Mouse (Mus musculus): ENCODE results near the gene Ripk3. TPM values are rescaled to one million over a fixed set of nuclear protein-coding genes. Genes with fewer than 3 reads are reported as not detected.

Ripk3 gene
- polyA plus RNA-seq, 1 experiment from 2014 or later, result 45.6 TPM

DNA sequence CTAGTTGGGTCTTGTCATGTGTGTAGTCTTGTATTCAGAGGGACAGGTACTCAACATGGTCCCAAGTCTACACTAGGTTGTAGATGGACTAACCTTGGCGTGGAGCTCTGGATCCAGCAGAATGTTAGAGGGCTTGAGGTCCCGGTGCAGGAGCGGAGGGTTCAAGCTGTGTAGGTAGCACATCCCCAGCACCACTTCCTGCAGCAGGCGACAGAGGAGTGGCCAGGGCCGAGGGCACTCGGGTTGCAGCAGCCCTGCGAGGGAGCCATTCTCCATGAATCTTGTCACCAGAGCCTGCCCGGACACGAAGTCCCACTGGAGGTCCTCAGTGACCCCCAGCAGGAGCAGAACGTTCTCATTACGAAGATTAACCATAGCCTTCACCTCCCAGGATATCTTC is 934 bp downstream of the Ripk3 start:
- H3K9me3 ChIP-seq, result no peaks in the 10 kb centered on the region
- H3K27me3 ChIP-seq (replicated peaks), result peaks cover 3% of the 10 kb centered on the region; the same call in 1 of the 2 replicates
- H3K4me2 ChIP-seq (replicated peaks), result peak overlapping the region; percentile 76
- no peak overlapping the region for H3K9ac ChIP-seq
- WGBS, result 43% methylated on average over 11 of the region's 11 CpGs
- H3K36me3 ChIP-seq, result no peaks in the 10 kb centered on the region
- H3K4me1 ChIP-seq (replicated peaks), result peaks cover 18% of the 10 kb centered on the region; the same call in 1 of the 2 replicates
- no peak overlapping the region for H3K27ac ChIP-seq
- H3K4me3 ChIP-seq (replicated peaks), result peak overlapping the region; percentile 44
- ATAC-seq, result no peak

DNA sequence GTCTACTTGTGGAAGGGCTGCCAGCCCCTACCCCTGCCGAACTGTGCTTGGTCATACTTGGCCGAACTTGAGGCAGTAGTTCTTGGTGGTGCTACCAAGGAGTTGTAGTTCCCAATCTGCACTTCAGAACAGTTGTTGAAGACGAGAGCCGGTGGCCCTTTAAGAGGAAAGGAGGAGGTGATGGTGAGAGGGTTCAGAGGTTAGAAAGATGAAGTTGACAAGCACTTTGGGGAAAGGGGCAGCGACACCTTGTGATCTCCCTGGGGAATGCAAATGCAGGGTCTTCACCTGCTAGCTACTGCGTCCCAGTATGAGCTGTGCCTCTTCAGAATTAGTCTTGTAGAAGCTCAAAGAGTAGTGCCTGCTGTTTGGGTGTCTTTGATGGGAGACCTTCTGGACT is 3.5 kb downstream of the Ripk3 start:
- Histone ChIP-seq H3K27ac (no peak overlapping the region), H3K4me1 (replicated peaks) (peaks cover 29% of the 10 kb centered on the region), H3K9ac (no peak overlapping the region), H3K4me3 (replicated peaks) (no peak overlapping the region), H3K36me3 (no peaks in the 10 kb centered on the region), H3K27me3 (replicated peaks) (peaks cover 6% of the 10 kb centered on the region; the same call in 1 of the 2 replicates), H3K4me2 (replicated peaks) (no peak overlapping the region), H3K9me3 (no peaks in the 10 kb centered on the region)
- no peak for ATAC-seq
- 38% methylated on average over 6 of the region's 6 CpGs for WGBS

DNA sequence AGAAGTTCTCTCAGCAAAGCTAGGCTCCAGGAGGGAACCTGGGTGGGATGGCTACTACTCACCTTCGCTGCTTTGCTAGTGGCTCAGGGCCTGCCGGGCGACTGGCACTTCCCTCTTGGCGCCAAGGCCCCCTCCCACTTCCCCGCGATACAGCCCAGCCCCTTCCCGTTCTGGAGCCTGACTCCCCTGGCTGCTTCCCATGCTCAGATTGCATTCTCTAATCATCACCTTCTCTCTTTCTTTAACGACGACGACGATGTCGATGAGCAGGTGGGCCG is 4.8 kb downstream of the Ripk3 start, which contains the start of gene Adcy4:
Gene Adcy4 (minus strand): TSS at position 138 of the 278 bp plus-strand sequence.
- Histone ChIP-seq H3K4me3 (replicated peaks) (peak within 1 kb of the TSS; percentile 43), H3K9ac (peak within 1 kb of the TSS; percentile 45), H3K4me1 (replicated peaks) (peaks cover 29% of the 10 kb centered on the region), H3K36me3 (no peaks in the 10 kb centered on the region), H3K27me3 (replicated peaks) (peaks cover 6% of the 10 kb centered on the region; the same call in 1 of the 2 replicates), H3K4me2 (replicated peaks) (peak within 1 kb of the TSS; percentile 78), H3K27ac (peak within 1 kb of the TSS; percentile 56; the same call in 1 of the 2 replicates), H3K9me3 (no peaks in the 10 kb centered on the region)
- WGBS, result 24% methylated on average over 13 of the region's 13 CpGs
- ATAC-seq, result no peak

DNA sequence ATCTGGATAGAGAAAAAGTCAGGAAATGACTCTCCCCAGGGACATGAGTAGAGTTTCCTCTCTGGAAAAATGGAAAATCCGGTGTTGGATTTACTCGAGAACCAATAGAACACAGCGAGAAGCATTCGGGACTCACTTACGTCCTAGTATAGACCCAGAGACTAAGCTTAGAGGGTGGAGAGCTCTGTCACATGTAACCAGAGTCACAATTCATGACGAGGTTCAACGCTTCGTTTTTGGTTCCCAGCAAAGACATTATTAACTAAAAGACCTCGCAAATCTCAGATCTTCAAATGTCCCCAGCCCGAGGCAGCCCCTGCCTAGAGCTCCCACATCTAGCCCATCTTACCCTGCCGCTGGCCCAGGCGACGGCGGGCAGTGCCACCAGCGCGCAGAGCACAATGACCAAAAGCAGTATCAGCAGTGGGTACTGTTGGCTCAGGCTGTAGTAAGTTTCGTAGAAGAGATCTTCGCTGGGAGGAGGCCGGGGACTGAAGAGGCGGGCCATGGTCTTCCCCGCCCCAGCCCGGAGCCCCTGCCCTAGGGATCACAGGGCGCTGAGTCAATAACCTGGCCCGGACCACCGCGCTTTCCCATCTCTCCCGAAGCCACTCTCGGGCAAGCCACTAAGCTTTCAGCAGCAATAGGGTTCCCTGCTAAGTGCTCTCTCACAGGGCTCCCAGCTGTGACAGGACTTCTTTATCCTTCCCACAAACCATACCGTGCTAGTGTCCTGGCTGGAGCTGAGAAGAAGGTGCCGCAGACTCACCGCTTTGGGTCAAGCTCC is 5.3 kb downstream of the Ripk3 start:
- H3K27me3 ChIP-seq (replicated peaks), result peaks cover 6% of the 10 kb centered on the region; the same call in 1 of the 2 replicates
- H3K4me1 ChIP-seq (replicated peaks), result peaks cover 26% of the 10 kb centered on the region
- peak overlapping the region; percentile 78 for H3K4me2 ChIP-seq (replicated peaks)
- no peaks in the 10 kb centered on the region for H3K9me3 ChIP-seq
- H3K9ac ChIP-seq, result peak overlapping the region; percentile 45
- peak; percentile 19 for ATAC-seq
- H3K36me3 ChIP-seq, result no peaks in the 10 kb centered on the region
- peak overlapping the region; percentile 43 for H3K4me3 ChIP-seq (replicated peaks)
- 6% methylated on average over 31 of the region's 31 CpGs for WGBS
- peak overlapping the region; percentile 56; the same call in 1 of the 2 replicates for H3K27ac ChIP-seq

DNA sequence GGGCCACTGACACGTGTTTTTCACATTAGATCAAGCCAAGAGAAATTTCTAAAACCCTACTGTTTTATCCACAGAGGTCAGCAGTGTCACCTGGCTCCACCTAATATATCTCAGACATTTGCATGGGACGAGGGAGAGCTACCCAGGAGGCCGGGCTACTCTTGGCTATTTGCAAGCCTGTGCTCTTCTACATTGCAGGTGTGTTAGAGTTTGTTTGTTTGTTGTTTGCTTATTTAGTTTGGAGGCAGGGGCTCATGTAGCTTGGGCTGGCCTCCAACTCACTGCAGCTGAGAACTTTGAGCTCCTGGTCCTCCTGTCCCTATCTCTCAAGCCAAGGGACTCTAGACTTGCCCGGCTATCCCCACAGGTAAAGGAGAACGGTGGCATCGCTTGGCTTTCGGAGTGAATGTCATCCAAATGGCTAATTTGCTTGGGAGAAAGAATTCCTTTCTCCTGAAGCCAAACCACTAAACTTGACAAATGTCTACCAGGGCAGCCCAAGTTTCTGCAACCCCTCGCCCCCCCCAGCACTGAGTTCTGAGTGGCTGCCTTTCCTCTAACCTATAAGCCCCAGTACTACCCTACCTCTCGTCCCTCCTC is 6.2 kb downstream of the Ripk3 start:
- peaks cover 6% of the 10 kb centered on the region; the same call in 1 of the 2 replicates for H3K27me3 ChIP-seq (replicated peaks)
- H3K9me3 ChIP-seq, result no peaks in the 10 kb centered on the region
- peaks cover 19% of the 10 kb centered on the region for H3K4me1 ChIP-seq (replicated peaks)
- ATAC-seq, result no peak
- H3K9ac ChIP-seq, result no peak overlapping the region
- peak overlapping the region; percentile 43 for H3K4me3 ChIP-seq (replicated peaks)
- peak overlapping the region; percentile 78 for H3K4me2 ChIP-seq (replicated peaks)
- 0 out of 2 replicates have a peak overlapping the region, but pooled peaks have one; percentile 56 for H3K27ac ChIP-seq
- WGBS, result 55% methylated on average over 9 of the region's 9 CpGs
- no peaks in the 10 kb centered on the region for H3K36me3 ChIP-seq

DNA sequence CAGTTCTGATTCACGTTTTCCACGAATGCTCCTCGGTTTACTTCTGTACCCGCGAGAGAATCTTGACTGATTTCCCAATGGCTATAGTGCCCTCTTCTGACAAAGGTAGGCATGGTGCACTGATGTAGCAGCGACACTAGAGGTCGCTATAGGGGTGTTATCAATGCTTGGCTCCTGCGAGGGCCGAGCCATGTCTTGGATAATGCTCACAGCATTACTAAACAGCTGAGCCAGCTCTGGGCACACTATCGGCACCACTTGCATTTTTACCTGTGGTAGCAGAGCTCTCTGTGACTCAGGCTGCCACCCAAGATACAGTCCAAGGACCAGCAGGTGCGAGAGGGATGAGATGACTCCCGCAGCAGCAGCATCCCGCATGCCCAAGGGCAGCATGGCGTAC is 7.4 kb downstream of the Ripk3 start:
- ATAC-seq, result peak; percentile 59
- peak overlapping the region; percentile 46 for H3K4me2 ChIP-seq (replicated peaks)
- H3K27me3 ChIP-seq (replicated peaks), result peaks cover 6% of the 10 kb centered on the region; the same call in 1 of the 2 replicates
- no peak overlapping the region for H3K9ac ChIP-seq
- WGBS, result 15% methylated on average over 14 of the region's 14 CpGs
- no peak overlapping the region for H3K27ac ChIP-seq
- H3K4me3 ChIP-seq (replicated peaks), result no peak overlapping the region
- no peaks in the 10 kb centered on the region for H3K9me3 ChIP-seq
- H3K36me3 ChIP-seq, result no peaks in the 10 kb centered on the region
- H3K4me1 ChIP-seq (replicated peaks), result peaks cover 23% of the 10 kb centered on the region

DNA sequence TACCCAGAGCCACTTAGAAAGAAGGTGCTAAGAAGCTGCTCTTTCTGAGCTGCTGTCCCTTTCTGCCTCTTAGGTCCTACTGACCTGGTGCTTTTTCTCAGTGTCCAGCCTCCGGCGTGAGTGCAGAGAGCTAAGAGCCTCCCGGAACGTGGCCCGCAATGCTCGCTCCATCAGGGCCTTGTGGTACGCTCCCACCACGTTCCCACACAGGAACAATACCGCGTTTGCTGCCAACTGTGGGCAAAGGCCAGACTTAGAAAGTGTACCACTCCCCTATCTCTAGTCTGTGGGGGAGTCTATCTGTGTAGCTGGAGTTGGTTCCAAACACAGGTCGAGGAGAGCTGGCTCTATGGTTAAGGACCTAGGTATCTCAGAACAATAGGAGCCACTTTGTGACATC is 7.9 kb downstream of the Ripk3 start:
- H3K4me3 ChIP-seq (replicated peaks), result no peak overlapping the region
- H3K27me3 ChIP-seq (replicated peaks), result peaks cover 6% of the 10 kb centered on the region; the same call in 1 of the 2 replicates
- H3K27ac ChIP-seq, result no peak overlapping the region
- no peaks in the 10 kb centered on the region for H3K9me3 ChIP-seq
- H3K4me2 ChIP-seq (replicated peaks), result no peak overlapping the region
- H3K36me3 ChIP-seq, result no peaks in the 10 kb centered on the region
- H3K4me1 ChIP-seq (replicated peaks), result peaks cover 23% of the 10 kb centered on the region
- no peak for ATAC-seq
- 84% methylated on average over 11 of the region's 11 CpGs for WGBS
- no peak overlapping the region for H3K9ac ChIP-seq

DNA sequence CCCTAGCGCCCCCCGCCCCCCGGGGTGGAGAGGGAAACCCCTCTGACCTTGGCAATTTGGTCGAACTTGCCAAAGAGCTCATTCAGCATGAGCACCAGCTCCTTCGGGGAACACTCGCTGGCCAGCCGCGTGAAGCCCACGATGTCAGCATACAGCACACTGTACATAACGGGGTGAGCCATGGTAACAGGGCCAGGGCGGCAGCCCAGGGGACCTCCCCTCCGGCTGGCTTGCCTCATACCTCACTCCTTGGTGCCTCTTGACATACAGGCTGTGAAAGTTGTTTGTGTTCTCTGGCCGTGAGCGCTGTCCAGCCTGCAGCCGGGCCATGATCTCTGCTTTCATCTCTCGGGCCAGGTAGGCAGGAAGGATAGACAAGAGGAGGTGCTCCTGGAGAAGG is 9.0 kb downstream of the Ripk3 start:
- Histone ChIP-seq H3K9ac (no peak overlapping the region), H3K27me3 (replicated peaks) (peaks cover 6% of the 10 kb centered on the region; the same call in 1 of the 2 replicates), H3K4me2 (replicated peaks) (no peak overlapping the region), H3K36me3 (no peaks in the 10 kb centered on the region), H3K4me3 (replicated peaks) (no peak overlapping the region), H3K9me3 (no peaks in the 10 kb centered on the region), H3K27ac (no peak overlapping the region), H3K4me1 (replicated peaks) (peaks cover 23% of the 10 kb centered on the region)
- WGBS, result 56% methylated on average over 16 of the region's 16 CpGs
- no peak for ATAC-seq

DNA sequence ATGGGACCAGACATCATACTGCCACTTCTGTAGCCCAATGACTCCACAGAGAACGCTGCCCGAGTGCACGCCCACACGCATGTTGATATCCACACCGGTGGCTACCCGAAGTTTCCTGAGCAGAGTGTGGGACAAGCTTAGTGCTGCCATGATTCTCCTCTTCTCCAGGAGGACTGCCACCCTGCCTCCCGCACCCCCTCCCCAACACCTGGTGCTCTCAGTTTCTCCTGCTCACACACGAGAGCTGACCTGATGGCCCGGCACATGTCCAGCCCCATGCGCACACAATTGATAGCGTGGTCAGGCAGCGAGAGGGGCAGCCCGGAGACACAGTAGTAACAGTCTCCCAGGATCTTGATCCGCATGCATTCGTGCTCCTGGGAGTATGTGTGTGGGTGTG is 10.0 kb downstream of the Ripk3 start:
- no peaks in the 10 kb centered on the region for H3K9me3 ChIP-seq
- no peak for ATAC-seq
- H3K4me1 ChIP-seq (replicated peaks), result peaks cover 20% of the 10 kb centered on the region
- H3K27ac ChIP-seq, result no peak overlapping the region
- H3K9ac ChIP-seq, result no peak overlapping the region
- peaks cover 3% of the 10 kb centered on the region; the same call in 1 of the 2 replicates for H3K27me3 ChIP-seq (replicated peaks)
- 89% methylated on average over 15 of the region's 15 CpGs for WGBS
- no peak overlapping the region for H3K4me2 ChIP-seq (replicated peaks)
- H3K4me3 ChIP-seq (replicated peaks), result no peak overlapping the region
- H3K36me3 ChIP-seq, result no peaks in the 10 kb centered on the region

DNA sequence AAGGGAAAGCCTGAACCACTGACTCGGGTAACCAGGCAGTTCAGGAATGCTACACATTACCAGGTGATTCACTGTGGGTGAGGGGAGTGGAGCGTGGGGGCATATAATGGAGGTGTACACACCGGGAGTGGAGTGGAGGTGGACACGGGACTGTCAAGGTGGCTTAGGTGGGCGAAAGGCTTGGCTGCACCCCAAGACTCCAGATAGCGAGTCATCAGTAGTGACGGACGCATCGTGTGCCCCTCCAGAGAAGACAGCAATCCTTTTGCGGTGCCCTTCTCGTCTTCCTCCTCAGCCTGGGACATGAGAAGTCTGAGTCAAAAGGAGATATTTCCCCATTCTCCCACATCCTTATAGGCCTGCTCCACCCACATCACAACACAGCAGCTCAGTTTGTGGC is 10.9 kb downstream of the Ripk3 start:
- peaks cover 15% of the 10 kb centered on the region for H3K4me1 ChIP-seq (replicated peaks)
- H3K9ac ChIP-seq, result no peak overlapping the region
- H3K27me3 ChIP-seq (replicated peaks), result 0 out of 2 replicates have a peak, but pooled peaks cover 3% of the 10 kb centered on the region
- no peak overlapping the region for H3K4me3 ChIP-seq (replicated peaks)
- H3K4me2 ChIP-seq (replicated peaks), result no peak overlapping the region
- WGBS, result 83% methylated on average over 11 of the region's 11 CpGs
- no peaks in the 10 kb centered on the region for H3K36me3 ChIP-seq
- no peaks in the 10 kb centered on the region for H3K9me3 ChIP-seq
- no peak overlapping the region for H3K27ac ChIP-seq
- no peak for ATAC-seq

DNA sequence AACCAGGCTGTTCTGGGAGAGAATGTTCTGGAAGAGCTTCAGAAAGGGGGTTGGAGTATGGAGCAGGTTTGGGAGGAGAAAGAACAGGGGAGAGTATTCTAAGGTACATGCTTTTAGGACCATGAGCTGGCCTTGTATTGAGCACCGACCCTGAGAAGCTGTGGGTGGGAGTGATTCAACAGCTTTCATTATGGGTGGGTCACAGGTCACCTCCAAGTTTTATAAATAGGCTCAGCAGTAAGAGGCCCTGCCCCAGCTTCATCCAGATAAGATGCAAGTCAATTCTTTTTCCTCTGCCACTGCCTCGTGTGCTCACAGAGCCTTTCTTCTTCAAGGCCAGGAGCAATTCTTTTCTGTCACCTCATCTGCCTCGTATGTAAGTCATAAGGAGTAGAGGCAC is 11.5 kb downstream of the Ripk3 start:
- no peak overlapping the region for H3K4me3 ChIP-seq (replicated peaks)
- no peaks in the 10 kb centered on the region for H3K9me3 ChIP-seq
- H3K27ac ChIP-seq, result 0 out of 2 replicates have a peak overlapping the region, but pooled peaks have one; percentile 10
- H3K9ac ChIP-seq, result no peak overlapping the region
- H3K4me2 ChIP-seq (replicated peaks), result no peak overlapping the region
- ATAC-seq, result peak; percentile 52; the same call in 1 of the 2 replicates
- WGBS, result 14% methylated on average over 3 of the region's 3 CpGs
- peaks cover 10% of the 10 kb centered on the region for H3K4me1 ChIP-seq (replicated peaks)
- H3K27me3 ChIP-seq (replicated peaks), result no peaks in the 10 kb centered on the region
- H3K36me3 ChIP-seq, result no peaks in the 10 kb centered on the region

DNA sequence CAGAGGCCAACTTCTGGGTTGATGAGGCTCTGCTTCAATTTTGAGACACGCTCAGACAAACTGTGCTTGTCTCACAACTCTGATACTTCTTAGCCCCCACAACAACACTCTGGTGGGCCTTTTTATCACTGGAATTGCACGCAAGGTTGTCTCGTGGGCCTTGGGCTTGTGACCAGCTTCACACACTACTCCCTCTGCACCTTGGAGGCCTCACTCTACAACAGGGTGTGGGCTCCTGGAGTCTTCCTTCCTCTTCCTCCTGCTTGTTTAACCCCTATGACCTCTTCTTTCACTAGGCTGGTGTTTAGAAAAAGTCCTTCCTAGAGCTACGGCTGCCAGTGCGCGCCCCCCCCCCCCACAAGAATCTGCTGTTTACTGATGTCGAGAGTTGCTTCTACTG is 12.0 kb downstream of the Ripk3 start:
- no peaks in the 10 kb centered on the region; the same call in 1 of the 2 replicates for H3K27me3 ChIP-seq (replicated peaks)
- H3K36me3 ChIP-seq, result no peaks in the 10 kb centered on the region
- H3K27ac ChIP-seq, result 0 out of 2 replicates have a peak overlapping the region, but pooled peaks have one; percentile 10
- WGBS, result 39% methylated on average over 7 of the region's 7 CpGs
- no peak overlapping the region for H3K9ac ChIP-seq
- peak; percentile 30; the same call in 1 of the 2 replicates for ATAC-seq
- peaks cover 9% of the 10 kb centered on the region for H3K4me1 ChIP-seq (replicated peaks)
- no peak overlapping the region for H3K4me2 ChIP-seq (replicated peaks)
- no peaks in the 10 kb centered on the region for H3K9me3 ChIP-seq
- H3K4me3 ChIP-seq (replicated peaks), result no peak overlapping the region
